Mouse (Mus musculus): Measurements from ENCODE around the gene S100a8.

GRCm38 (mm10) chr3:90625496-90625895, 43.3 kb upstream of the S100a8 start:
- TF ChIP-seq CTCF (IDR thresholded peaks at IDR 0.05; ENCODE audit: low read depth, low read length) (no peak), POLR2AphosphoS5 (IDR thresholded peaks at IDR 0.05; ENCODE audit: insufficient replicate concordance, low read depth, low read length) (no peak), TAL1 (conservative IDR thresholded peaks at IDR 0.05; ENCODE audit: low read depth, low read length) (no peak), GATA1 (IDR thresholded peaks at IDR 0.05; ENCODE audit: borderline replicate concordance, low read length) (no peak), GATA2 (IDR thresholded peaks at IDR 0.05; ENCODE audit: borderline replicate concordance, low read depth, low read length) (no peak)

Measured in G1E (cell line).